Mouse (Mus musculus) hindbrain, embryonic 14.5 days (tissue): ENCODE measurements around the gene Slc7a10. TPM values are rescaled to one million over a fixed set of nuclear protein-coding genes. Genes with fewer than 3 reads are reported as not detected.

Experiments
- ATAC-seq: fragments of 200-750 bp; cut with Nextera tagmentation; 2 replicates; pipeline ENCODE4 v1.8.0; 2017; ENCODE audit warnings: moderate number of reproducible peaks, mild to moderate bottlenecking, moderate TSS enrichment, moderate library complexity; ENCODE audit not compliant: low FRiP score
- DNase-seq: peaks from one replicate; pipeline ENCODE4 v3.0.0-alpha.2; 2015; ENCODE audit warnings: low spot score
- H3K27ac ChIP-seq: fragments of 300-500 bp; sonication (generic); 2 replicates; pipeline ENCODE4 v1.5.1; 2014; ENCODE audit warnings: mild to moderate bottlenecking, moderate library complexity
- H3K27me3 ChIP-seq: fragments of 300-500 bp; sonication (generic); 2 replicates; pipeline ENCODE4 v1.6.1; 2014; ENCODE audit warnings: mild to moderate bottlenecking, low read length, mixed read lengths; ENCODE audit not compliant: control insufficient read depth, insufficient read depth
- H3K36me3 ChIP-seq: fragments of 300-500 bp; sonication (generic); replicated peaks from 2 replicates; pipeline ENCODE4 v1.6.1; 2014; ENCODE audit not compliant: control insufficient read depth, insufficient read depth
- H3K4me1 ChIP-seq: fragments of 300-500 bp; sonication (generic); replicated peaks from 2 replicates; pipeline ENCODE4 v1.6.1; 2014; ENCODE audit warnings: antibody characterized with exemption, low read length, mixed read lengths; ENCODE audit not compliant: control insufficient read depth, insufficient read depth
- H3K4me2 ChIP-seq: fragments of 300-500 bp; sonication (generic); replicated peaks from 2 replicates; pipeline ENCODE4 v1.6.1; 2014; ENCODE audit warnings: mild to moderate bottlenecking, moderate library complexity
- H3K4me3 ChIP-seq: fragments of 300-500 bp; sonication (generic); replicated peaks from 2 replicates; pipeline ENCODE4 v1.5.1; 2014; ENCODE audit warnings: mild to moderate bottlenecking, low read length
- H3K9ac ChIP-seq: fragments of 300-500 bp; sonication (generic); 2 replicates; pipeline ENCODE4 v1.6.1; 2014
- H3K9me3 ChIP-seq: fragments of 300-500 bp; sonication (generic); 2 replicates; pipeline ENCODE4 v1.6.1; 2016; ENCODE audit warnings: low read length; ENCODE audit not compliant: control insufficient read depth
- WGBS: fragments of 180-500 bp; shearing (Covaris S2); extraction: QIAGEN DNeasy Blood & Tissue Kit; methylation state at CpG from one replicate; pipeline ENCODE4 v1.1.7; 2014; 5-methylcytosine and 5-hydroxymethylcytosine counted together
- polyA plus RNA-seq: library from polyadenylated mRNA; unstranded; fragments of >200 nt; fragmentation: Nextera tagmentation; extraction: Ambion mirVana; gene quantifications from 2 replicates; pipeline ENCODE4 v1.2.1, GENCODE M21; 2014

The Slc7a10 gene
- polyA plus RNA-seq, 1 experiment from 2014 or later: 21.2 TPM

- peaks cover 33% of the 10 kb centered on the region for H3K36me3 ChIP-seq
- H3K27ac ChIP-seq: no peak overlapping the region
- 81% methylated on average over 2 of the region's 2 CpGs for WGBS
- no peaks in the 10 kb centered on the region for H3K4me1 ChIP-seq
- no peaks in the 10 kb centered on the region for H3K9me3 ChIP-seq
- no peak overlapping the region for H3K4me3 ChIP-seq
- no peak overlapping the region for H3K9ac ChIP-seq
- H3K27me3 ChIP-seq: no peaks in the 10 kb centered on the region
- ATAC-seq (no peak), DNase-seq (no peak)
- no peak overlapping the region for H3K4me2 ChIP-seq
Observed at GRCm38 (mm10) chr7:35197022-35197421, 10.8 kb downstream of the Slc7a10 start.

- no peak overlapping the region for H3K4me3 ChIP-seq
- no peak overlapping the region for H3K27ac ChIP-seq
- 93% methylated on average over 12 of the region's 12 CpGs for WGBS
- H3K9ac ChIP-seq: no peak overlapping the region
- DNase-seq (no peak), ATAC-seq (no peak)
- no peak overlapping the region for H3K4me2 ChIP-seq
- H3K9me3 ChIP-seq: no peaks in the 10 kb centered on the region
- H3K36me3 ChIP-seq: peaks cover 55% of the 10 kb centered on the region
- H3K4me1 ChIP-seq: no peaks in the 10 kb centered on the region
- no peaks in the 10 kb centered on the region for H3K27me3 ChIP-seq
Observed at GRCm38 (mm10) chr7:35198981-35199754, 13.0 kb downstream of the Slc7a10 start.

- Histone ChIP-seq H3K9ac (no peak overlapping the region), H3K4me3 (no peak overlapping the region), H3K4me1 (no peaks in the 10 kb centered on the region), H3K9me3 (no peaks in the 10 kb centered on the region), H3K27me3 (no peaks in the 10 kb centered on the region), H3K4me2 (no peak overlapping the region), H3K36me3 (peaks cover 61% of the 10 kb centered on the region), H3K27ac (no peak overlapping the region)
- ATAC-seq (no peak), DNase-seq (no peak)
Observed at GRCm38 (mm10) chr7:35199755-35200154, 13.6 kb downstream of the Slc7a10 start.

- peaks cover 47% of the 10 kb centered on the region for H3K36me3 ChIP-seq
Observed at GRCm38 (mm10) chr7:35211791-35212190, 25.6 kb downstream of the Slc7a10 start.

GRCm38 (mm10) chr7:35214442-35215222, 28.4 kb downstream of the Slc7a10 start:
- Histone ChIP-seq H3K9me3 (no peaks in the 10 kb centered on the region), H3K4me3 (peak overlapping the region; percentile 85), H3K9ac (peak overlapping the region; percentile 95), H3K36me3 (peaks cover 27% of the 10 kb centered on the region), H3K27me3 (no peaks in the 10 kb centered on the region), H3K27ac (peak overlapping the region; percentile 87), H3K4me1 (peaks cover 15% of the 10 kb centered on the region), H3K4me2 (peak overlapping the region; percentile 75)
- under 1% methylated on average over 50 of the region's 79 CpGs for WGBS
- DNase-seq (peak; percentile 45), ATAC-seq (peak; percentile 65)

More at GRCm38 (mm10) chr7:35211791-35212190, 25.6 kb downstream of the Slc7a10 start:
- Histone ChIP-seq H3K4me3 (no peak overlapping the region), H3K27ac (no peak overlapping the region), H3K27me3 (no peaks in the 10 kb centered on the region), H3K4me2 (no peak overlapping the region), H3K9ac (no peak overlapping the region), H3K4me1 (peaks cover 15% of the 10 kb centered on the region), H3K9me3 (no peaks in the 10 kb centered on the region)
- WGBS: 95% methylated on average over 4 of the region's 4 CpGs
- no peak for ATAC-seq
- DNase-seq: no peak

- ATAC-seq (peak; percentile 91), DNase-seq (peak; percentile 78)
- Histone ChIP-seq H3K27ac (peak within 1 kb of the TSS; percentile 87), H3K9me3 (no peaks in the 10 kb centered on the region), H3K4me3 (peak within 1 kb of the TSS; percentile 85), H3K9ac (peak within 1 kb of the TSS; percentile 95), H3K36me3 (peaks cover 21% of the 10 kb centered on the region), H3K4me1 (peaks cover 15% of the 10 kb centered on the region), H3K27me3 (no peaks in the 10 kb centered on the region), H3K4me2 (peak within 1 kb of the TSS; percentile 75)
- WGBS: under 1% methylated on average over 52 of the region's 53 CpGs
Observed at GRCm38 (mm10) chr7:35215225-35215624, 29.0 kb downstream of the Slc7a10 start, which contains the start of gene Lrp3. Lrp3 (minus strand) TSS chr7:35215498.

- ATAC-seq (no peak), DNase-seq (peak; percentile 26)
- Histone ChIP-seq H3K4me3 (peak overlapping the region; percentile 85), H3K36me3 (peaks cover 16% of the 10 kb centered on the region), H3K9me3 (no peaks in the 10 kb centered on the region), H3K27me3 (no peaks in the 10 kb centered on the region), H3K4me2 (peak overlapping the region; percentile 75), H3K9ac (peak overlapping the region; percentile 95), H3K4me1 (peaks cover 15% of the 10 kb centered on the region), H3K27ac (peak overlapping the region; percentile 87)
- 42% methylated on average over 5 of the region's 5 CpGs for WGBS
Observed at GRCm38 (mm10) chr7:35215731-35216130, 29.5 kb downstream of the Slc7a10 start.

- no peak for DNase-seq
- H3K4me2 ChIP-seq: no peak overlapping the region
- no peak overlapping the region for H3K4me3 ChIP-seq
- H3K27ac ChIP-seq: no peak overlapping the region
- no peak overlapping the region for H3K9ac ChIP-seq
- no peaks in the 10 kb centered on the region for H3K9me3 ChIP-seq
- H3K36me3 ChIP-seq: no peaks in the 10 kb centered on the region
- no peak for ATAC-seq
- peaks cover 3% of the 10 kb centered on the region; the same call in 1 of the 2 replicates for H3K4me1 ChIP-seq
- H3K27me3 ChIP-seq: no peaks in the 10 kb centered on the region
- 77% methylated on average over 9 of the region's 9 CpGs for whole genome bisulfite sequencing
Observed at GRCm38 (mm10) chr7:35220694-35221365, 34.6 kb downstream of the Slc7a10 start.

- Histone ChIP-seq H3K4me2 (no peak overlapping the region), H3K9me3 (no peaks in the 10 kb centered on the region), H3K27me3 (no peaks in the 10 kb centered on the region), H3K36me3 (no peaks in the 10 kb centered on the region), H3K9ac (no peak overlapping the region), H3K4me1 (no peaks in the 10 kb centered on the region), H3K27ac (no peak overlapping the region), H3K4me3 (no peak overlapping the region)
- 77% methylated on average over 3 of the region's 3 CpGs for WGBS
- ATAC-seq (no peak), DNase-seq (no peak)
Observed at GRCm38 (mm10) chr7:35230333-35230732, 44.1 kb downstream of the Slc7a10 start.
